Mouse (Mus musculus) lung, embryonic 15.5 days (tissue): ENCODE measurements around the gene Pitpnm2. TPM values are rescaled to one million over a fixed set of nuclear protein-coding genes. Genes with fewer than 3 reads are reported as not detected.

Experiments
- ATAC-seq: fragments of 200-750 bp; cut with Nextera tagmentation; 2 replicates; pipeline ENCODE4 v1.8.0; 2017; ENCODE audit warnings: moderate number of reproducible peaks, borderline replicate concordance; ENCODE audit not compliant: low FRiP score, low TSS enrichment; ENCODE audit errors: extremely low read depth
- H3K27ac ChIP-seq: fragments of 300-500 bp; sonication (generic); 2 replicates; pipeline ENCODE4 v1.5.1; 2015; ENCODE audit warnings: moderate library complexity, mild to moderate bottlenecking, inconsistent platforms
- H3K27me3 ChIP-seq: fragments of 300-500 bp; sonication (generic); 2 replicates; pipeline ENCODE4 v1.6.1; 2015; ENCODE audit warnings: inconsistent platforms
- H3K36me3 ChIP-seq: fragments of 300-500 bp; sonication (generic); 2 replicates; pipeline ENCODE4 v1.6.1; 2015; ENCODE audit warnings: inconsistent platforms
- H3K4me1 ChIP-seq: fragments of 300-500 bp; sonication (generic); 2 replicates; pipeline ENCODE4 v1.6.1; 2015; ENCODE audit warnings: inconsistent platforms
- H3K4me2 ChIP-seq: fragments of 300-500 bp; sonication (generic); 2 replicates; pipeline ENCODE4 v1.6.1; 2015; ENCODE audit warnings: inconsistent platforms, mild to moderate bottlenecking, moderate library complexity
- H3K4me3 ChIP-seq: fragments of 300-500 bp; sonication (generic); 2 replicates; pipeline ENCODE4 v1.5.1; 2015; ENCODE audit warnings: mild to moderate bottlenecking, inconsistent platforms
- H3K9ac ChIP-seq: fragments of 300-500 bp; sonication (generic); 2 replicates; pipeline ENCODE4 v1.6.1; 2015; ENCODE audit warnings: inconsistent platforms
- H3K9me3 ChIP-seq: fragments of 300-500 bp; sonication (generic); 2 replicates; pipeline ENCODE4 v1.6.1; 2016; ENCODE audit warnings: inconsistent platforms
- WGBS: fragments of 180-500 bp; shearing (Covaris S2); methylation state at CpG from one replicate; pipeline ENCODE4 v1.1.7; 2015; 5-methylcytosine and 5-hydroxymethylcytosine counted together
- polyA plus RNA-seq: library from polyadenylated mRNA; unstranded; fragments of >200 nt; fragmentation: Nextera tagmentation; extraction: Ambion mirVana; gene quantifications from 2 replicates; pipeline ENCODE4 v1.2.1, GENCODE M21; 2015

Gene Pitpnm2
- polyA plus RNA-seq, 1 experiment from 2014 or later: 6.7 TPM

DNA sequence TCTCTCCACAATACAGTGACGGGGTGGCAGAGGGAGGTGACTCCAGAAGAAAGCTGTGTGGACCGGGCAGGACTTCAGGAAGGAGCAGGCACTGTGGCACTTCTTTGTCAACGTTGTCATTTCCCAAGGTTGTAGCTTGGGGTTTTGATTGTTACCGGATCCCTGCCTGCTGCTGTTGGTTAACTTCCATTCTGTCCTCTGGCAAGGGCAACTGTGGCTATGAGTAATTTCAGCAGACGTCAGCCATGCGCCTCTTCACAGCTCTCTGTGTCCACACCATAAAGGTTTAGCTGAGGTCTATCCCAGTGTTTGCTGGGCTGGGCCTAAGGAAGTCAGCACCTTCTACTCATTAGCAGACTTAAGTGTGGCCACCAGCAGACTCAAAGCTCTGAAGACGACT is 4.7 kb downstream of the Pitpnm2 start:
- no peak for ATAC-seq
- H3K4me1 ChIP-seq: peaks cover 31% of the 10 kb centered on the region

GRCm38 (mm10) chr5:124244449-124244848 is 5.1 kb downstream of the Pitpnm2 start:
- no peak overlapping the region for H3K4me3 ChIP-seq
- H3K36me3 ChIP-seq: peaks cover 11% of the 10 kb centered on the region; the same call in 1 of the 2 replicates
- H3K4me1 ChIP-seq: peaks cover 31% of the 10 kb centered on the region
- WGBS: 92% methylated on average over 8 of the region's 8 CpGs
- no peaks in the 10 kb centered on the region for H3K9me3 ChIP-seq
- ATAC-seq: no peak
- H3K27me3 ChIP-seq: no peaks in the 10 kb centered on the region
- H3K9ac ChIP-seq: no peak overlapping the region
- H3K27ac ChIP-seq: no peak overlapping the region
- no peak overlapping the region for H3K4me2 ChIP-seq

More for the DNA sequence above, 4.7 kb downstream of the Pitpnm2 start:
- H3K36me3 ChIP-seq: peaks cover 11% of the 10 kb centered on the region; the same call in 1 of the 2 replicates
- no peak overlapping the region for H3K4me3 ChIP-seq
- H3K9ac ChIP-seq: no peak overlapping the region
- no peak overlapping the region for H3K4me2 ChIP-seq
- WGBS: 87% methylated on average over 7 of the region's 7 CpGs
- H3K27ac ChIP-seq: no peak overlapping the region
- H3K27me3 ChIP-seq: no peaks in the 10 kb centered on the region
- no peaks in the 10 kb centered on the region for H3K9me3 ChIP-seq

DNA sequence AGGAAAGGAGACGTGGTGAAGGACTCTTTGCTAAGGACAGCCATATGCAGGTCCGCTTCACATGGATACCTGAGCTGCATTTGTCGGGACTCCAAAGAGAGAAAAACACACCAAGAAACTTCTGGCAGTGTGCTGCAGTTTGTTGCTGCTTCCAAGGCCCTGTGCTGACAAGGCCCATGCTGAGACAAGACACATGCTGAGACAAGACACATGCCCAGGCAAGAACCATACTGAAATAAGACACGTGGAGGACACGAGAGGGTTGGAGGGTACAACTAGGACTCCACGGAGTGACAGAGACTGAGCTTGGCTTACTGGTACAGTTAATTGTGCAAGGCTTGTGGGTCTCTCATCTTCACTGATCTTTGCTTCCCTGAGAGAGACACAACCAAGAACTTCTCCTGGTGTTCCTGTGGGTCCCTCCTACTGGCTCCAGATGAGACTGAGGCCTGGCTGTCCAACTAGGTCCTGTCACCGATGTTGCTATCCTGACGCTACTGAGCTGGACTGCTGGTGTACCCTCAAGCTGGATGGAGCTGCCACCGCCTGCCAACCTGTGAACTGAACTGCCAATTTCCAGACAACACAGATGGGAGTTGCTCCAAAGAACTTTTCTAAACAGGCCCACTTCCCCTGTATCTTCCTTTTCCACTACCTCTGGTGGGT is 6.2 kb downstream of the Pitpnm2 start:
- peaks cover 24% of the 10 kb centered on the region for H3K4me1 ChIP-seq
- no peaks in the 10 kb centered on the region for H3K9me3 ChIP-seq
- no peak overlapping the region for H3K9ac ChIP-seq
- H3K27ac ChIP-seq: no peak overlapping the region
- H3K4me3 ChIP-seq: no peak overlapping the region
- ATAC-seq: no peak
- H3K4me2 ChIP-seq: no peak overlapping the region
- peaks cover 11% of the 10 kb centered on the region; the same call in 1 of the 2 replicates for H3K36me3 ChIP-seq
- H3K27me3 ChIP-seq: no peaks in the 10 kb centered on the region
- WGBS: 86% methylated on average over 9 of the region's 9 CpGs

GRCm38 (mm10) chr5:124241686-124242444 is 7.7 kb downstream of the Pitpnm2 start:
- peaks cover 14% of the 10 kb centered on the region for H3K4me1 ChIP-seq
- no peaks in the 10 kb centered on the region for H3K9me3 ChIP-seq
- H3K27ac ChIP-seq: peak overlapping the region; percentile 23; the same call in 1 of the 2 replicates
- no peak overlapping the region for H3K9ac ChIP-seq
- H3K4me2 ChIP-seq: no peak overlapping the region
- no peaks in the 10 kb centered on the region for H3K27me3 ChIP-seq
- WGBS: 39% methylated on average over 10 of the region's 10 CpGs
- H3K4me3 ChIP-seq: no peak overlapping the region
- peaks cover 11% of the 10 kb centered on the region for H3K36me3 ChIP-seq
- no peak for ATAC-seq

GRCm38 (mm10) chr5:124240841-124241685 is 8.5 kb downstream of the Pitpnm2 start:
- Histone ChIP-seq H3K4me3 (no peak overlapping the region), H3K27ac (peak overlapping the region; percentile 23; the same call in 1 of the 2 replicates), H3K27me3 (no peaks in the 10 kb centered on the region), H3K4me1 (peaks cover 14% of the 10 kb centered on the region), H3K9me3 (no peaks in the 10 kb centered on the region), H3K9ac (no peak overlapping the region), H3K36me3 (peaks cover 11% of the 10 kb centered on the region), H3K4me2 (0 out of 2 replicates have a peak overlapping the region, but pooled peaks have one; percentile 0)
- no peak for ATAC-seq
- 28% methylated on average over 22 of the region's 22 CpGs for WGBS

GRCm38 (mm10) chr5:124236180-124236579 is 13.4 kb downstream of the Pitpnm2 start:
- peaks cover 36% of the 10 kb centered on the region for H3K4me1 ChIP-seq
- H3K4me2 ChIP-seq: no peak overlapping the region
- no peaks in the 10 kb centered on the region; the same call in 1 of the 2 replicates for H3K36me3 ChIP-seq
- H3K4me3 ChIP-seq: no peak overlapping the region
- H3K27ac ChIP-seq: no peak overlapping the region
- no peaks in the 10 kb centered on the region for H3K27me3 ChIP-seq
- no peaks in the 10 kb centered on the region for H3K9me3 ChIP-seq
- 61% methylated on average over 4 of the region's 4 CpGs for WGBS
- H3K9ac ChIP-seq: no peak overlapping the region
- no peak for ATAC-seq

DNA sequence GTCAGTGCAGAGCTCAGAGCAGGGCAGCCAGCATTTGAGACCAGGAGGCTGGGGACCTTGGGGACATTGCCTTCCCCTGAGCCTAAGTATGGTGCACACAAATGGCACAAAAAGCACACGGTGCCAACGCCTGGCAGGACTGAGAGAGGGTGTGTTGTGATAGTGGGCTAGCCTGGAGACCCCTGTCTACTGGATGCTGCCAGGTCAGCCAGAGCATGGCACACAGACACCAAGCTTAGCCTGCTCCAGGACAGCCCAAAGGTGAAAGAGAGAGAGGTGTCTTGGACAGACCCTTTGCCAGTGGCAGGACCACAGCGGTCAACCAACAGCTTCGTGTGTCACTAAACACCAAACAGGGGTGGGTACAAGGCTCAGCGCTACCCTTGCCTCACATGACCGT is 14.8 kb downstream of the Pitpnm2 start:
- 87% methylated on average over 6 of the region's 6 CpGs for WGBS
- no peaks in the 10 kb centered on the region for H3K9me3 ChIP-seq
- H3K4me1 ChIP-seq: peaks cover 29% of the 10 kb centered on the region
- no peak for ATAC-seq
- no peak overlapping the region for H3K4me2 ChIP-seq
- H3K9ac ChIP-seq: no peak overlapping the region
- no peaks in the 10 kb centered on the region for H3K27me3 ChIP-seq
- H3K36me3 ChIP-seq: no peaks in the 10 kb centered on the region; the same call in 1 of the 2 replicates
- peak overlapping the region; percentile 43 for H3K27ac ChIP-seq
- H3K4me3 ChIP-seq: no peak overlapping the region

DNA sequence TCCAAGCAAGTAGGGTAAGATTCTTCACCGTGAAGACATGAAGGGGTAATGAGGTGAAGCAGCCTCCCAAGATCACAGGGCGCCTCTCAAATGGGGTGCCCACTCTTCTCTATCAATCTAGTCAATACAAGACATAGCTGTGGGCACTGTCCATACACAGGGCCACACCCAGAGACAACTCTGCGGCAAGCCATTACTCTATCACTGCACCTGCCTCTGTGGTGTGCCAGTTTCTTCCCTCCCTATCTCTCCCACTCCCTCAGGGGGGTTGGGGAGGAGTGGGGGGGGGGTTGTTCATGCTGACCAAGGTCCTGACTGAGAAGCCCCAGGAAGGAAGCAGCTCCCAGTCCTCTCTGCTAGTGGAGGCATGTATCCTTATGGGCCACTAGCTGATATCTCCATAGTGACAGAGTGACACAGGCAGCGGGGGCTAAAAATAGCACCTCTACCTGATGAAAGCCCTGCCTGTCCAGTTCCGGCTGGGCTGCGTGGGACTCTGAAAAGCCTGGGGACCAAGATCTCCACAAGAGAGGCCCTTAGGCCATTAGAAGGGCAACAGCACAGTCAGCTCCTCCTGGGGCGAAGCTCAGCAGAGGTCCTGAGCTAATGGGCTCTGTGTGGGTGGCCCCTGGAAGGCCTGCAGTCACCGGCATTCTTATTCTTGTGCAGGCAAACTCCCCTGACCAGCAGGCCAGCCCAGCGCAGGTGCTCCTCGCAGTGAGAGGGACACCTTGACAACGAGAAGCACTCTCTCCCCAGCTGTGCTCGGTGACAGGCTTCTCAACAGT is 15.5 kb downstream of the Pitpnm2 start:
- H3K36me3 ChIP-seq: no peaks in the 10 kb centered on the region; the same call in 1 of the 2 replicates
- H3K27me3 ChIP-seq: no peaks in the 10 kb centered on the region
- H3K4me2 ChIP-seq: no peak overlapping the region
- H3K4me1 ChIP-seq: peaks cover 29% of the 10 kb centered on the region
- H3K9me3 ChIP-seq: no peaks in the 10 kb centered on the region
- H3K9ac ChIP-seq: no peak overlapping the region
- 41% methylated on average over 12 of the region's 12 CpGs for WGBS
- no peak overlapping the region for H3K4me3 ChIP-seq
- ATAC-seq: peak; percentile 47; the same call in 1 of the 2 replicates
- peak overlapping the region; percentile 43 for H3K27ac ChIP-seq

DNA sequence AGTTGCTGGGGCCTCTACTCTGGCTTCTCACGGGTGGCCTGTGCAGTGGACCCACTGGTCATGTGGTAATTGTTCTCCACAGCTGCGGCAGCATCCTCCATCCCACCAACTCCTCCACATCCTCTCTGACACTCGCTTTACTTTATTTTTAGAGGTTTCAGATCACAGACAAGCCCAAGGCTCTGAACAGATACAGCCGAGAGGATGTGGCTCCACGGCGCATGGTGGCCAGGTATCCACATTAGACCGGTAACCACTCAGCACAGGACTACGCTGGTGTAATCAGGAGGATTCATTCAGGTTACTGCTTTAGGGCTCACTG is 16.5 kb downstream of the Pitpnm2 start:
- ATAC-seq: no peak
- Histone ChIP-seq H3K9me3 (no peaks in the 10 kb centered on the region), H3K27me3 (no peaks in the 10 kb centered on the region), H3K4me1 (peaks cover 29% of the 10 kb centered on the region), H3K9ac (no peak overlapping the region), H3K27ac (peak overlapping the region; percentile 17; the same call in 1 of the 2 replicates), H3K4me3 (no peak overlapping the region), H3K4me2 (no peak overlapping the region), H3K36me3 (no peaks in the 10 kb centered on the region; the same call in 1 of the 2 replicates)
- WGBS: 66% methylated on average over 8 of the region's 8 CpGs

DNA sequence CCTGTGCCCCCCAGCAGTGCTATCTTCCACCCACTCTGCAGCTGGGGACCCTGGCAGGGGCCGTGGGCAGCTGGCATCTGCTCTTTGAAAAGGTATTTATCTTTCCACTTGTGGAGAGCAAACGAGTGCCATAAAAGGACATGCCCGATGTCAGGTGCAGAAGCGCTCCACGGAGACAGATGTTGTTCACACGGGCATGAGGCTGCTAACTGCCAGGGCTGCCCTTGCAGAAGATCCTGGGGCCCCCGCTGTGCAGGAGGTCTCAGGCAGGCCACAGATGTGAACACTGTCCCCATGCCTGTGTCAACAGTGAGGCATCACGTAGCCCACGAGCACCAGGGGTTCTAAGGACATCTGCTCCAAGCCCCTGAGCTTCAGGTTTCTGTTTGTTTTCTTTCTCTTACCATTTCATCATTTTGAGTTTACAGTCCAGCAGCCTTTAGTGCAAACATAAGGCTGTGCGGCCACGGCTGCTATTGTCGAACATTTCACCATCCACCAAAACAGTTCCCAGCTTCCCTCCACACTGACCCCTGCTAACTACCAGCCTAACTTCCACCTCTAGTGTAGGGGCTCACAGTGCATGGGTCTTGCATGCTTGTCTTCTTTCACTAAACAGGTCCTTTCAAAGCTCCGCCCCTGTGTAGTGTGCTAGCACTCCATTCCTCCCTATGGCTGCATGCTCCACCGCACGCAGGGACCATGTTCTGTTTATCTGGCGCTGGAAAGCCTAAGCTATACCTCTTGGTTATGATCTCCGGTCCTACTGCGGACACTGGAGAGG is 17.0 kb downstream of the Pitpnm2 start:
- H3K9ac ChIP-seq: no peak overlapping the region

More for the DNA sequence above, 17.0 kb downstream of the Pitpnm2 start:
- no peak for ATAC-seq
- 29% methylated on average over 18 of the region's 18 CpGs for WGBS
- H3K9me3 ChIP-seq: no peaks in the 10 kb centered on the region
- H3K27ac ChIP-seq: peak overlapping the region; percentile 17; the same call in 1 of the 2 replicates
- H3K4me1 ChIP-seq: peaks cover 31% of the 10 kb centered on the region
- no peaks in the 10 kb centered on the region; the same call in 1 of the 2 replicates for H3K36me3 ChIP-seq
- no peaks in the 10 kb centered on the region for H3K27me3 ChIP-seq
- H3K4me2 ChIP-seq: no peak overlapping the region
- no peak overlapping the region for H3K4me3 ChIP-seq
